Mouse (Mus musculus): ENCODE measurements around the gene Gm26992. TPM values are rescaled to one million over a fixed set of nuclear protein-coding genes. Genes with fewer than 3 reads are reported as not detected.
A peak's percentile ranks its signal among the peaks of the same experiment; 100 is the strongest.

Gene Gm26992
- polyA plus RNA-seq, 1 experiment from 2014 or later, result not detected

DNA sequence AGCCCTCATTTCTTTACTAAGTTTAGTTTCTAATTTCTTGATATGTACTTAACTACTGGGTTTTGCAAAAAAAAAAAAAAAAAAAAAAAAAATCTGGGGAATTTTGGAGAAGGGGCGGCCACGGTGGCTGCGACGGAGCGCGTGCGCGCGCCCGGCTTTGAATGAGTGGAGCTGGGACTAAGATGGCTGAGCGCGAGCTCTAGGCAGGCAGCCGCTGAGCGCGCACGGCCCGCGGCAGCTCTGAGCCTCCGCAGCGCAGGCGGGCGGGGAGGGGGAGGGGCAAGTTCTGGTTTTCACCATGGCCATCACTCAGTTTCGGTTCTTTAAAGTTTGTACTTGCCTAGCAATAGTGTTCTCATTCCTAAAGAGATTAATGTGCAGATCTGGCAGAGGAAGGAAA is 107.4 kb downstream of the Gm26992 start:
- peak overlapping the region; percentile 25 for H3K4me3 ChIP-seq
- under 1% methylated on average over 23 of the region's 23 CpGs for WGBS
- H3K4me2 ChIP-seq, result peak overlapping the region; percentile 48
- H3K36me3 ChIP-seq, result no peaks in the 10 kb centered on the region
- no peaks in the 10 kb centered on the region for H3K27me3 ChIP-seq
- peaks cover 16% of the 10 kb centered on the region for H3K4me1 ChIP-seq (replicated peaks)
- no peaks in the 10 kb centered on the region for H3K9me3 ChIP-seq
- 0 out of 2 replicates have a peak, but pooled peaks have one; percentile 52 for ATAC-seq (ENCODE audit: low read depth)
- 0 out of 2 replicates have a peak overlapping the region, but pooled peaks have one; percentile 3 for H3K27ac ChIP-seq (replicated peaks)
- peak overlapping the region; percentile 31; the same call in 1 of the 2 replicates for H3K9ac ChIP-seq

Other genes starting within 250 kb of the Gm26992 start
- gene Nap1l2, start 235.4 kb upstream of the Gm26992 start, polyA plus RNA-seq (2015; fragmentation: Nextera tagmentation; extraction: Ambion mirVana), result 88.9 and 93.2 TPM in 2 replicates
- gene Cdx4, start 100.6 kb upstream of the Gm26992 start, polyA plus RNA-seq (2015; fragmentation: Nextera tagmentation; extraction: Ambion mirVana), result not detected in 2 replicates
- 7.7 and 8.0 TPM in 2 replicates for gene Chic1, start 65.5 kb upstream of the Gm26992 start, polyA plus RNA-seq (2015; fragmentation: Nextera tagmentation; extraction: Ambion mirVana)
- 0.66 TPM in 1 of 2 replicates, not detected in the other for gene Tsx, start 7.5 kb upstream of the Gm26992 start, polyA plus RNA-seq (2015; fragmentation: Nextera tagmentation; extraction: Ambion mirVana)
- gene Zcchc13, start 208.6 kb downstream of the Gm26992 start, polyA plus RNA-seq (2015; fragmentation: Nextera tagmentation; extraction: Ambion mirVana), result not detected in 2 replicates